23 mouse cellular contexts compared by ENCODE assay signal in genomic region chr8:94962201-94962600, GRCm38 (mm10). TPM values are rescaled to one million over a fixed set of nuclear protein-coding genes. Genes with fewer than 3 reads are reported as not detected.
DNase-seq lines count a peak whose midpoint lies in the region; ATAC-seq and TF ChIP-seq lines count a peak whose summit lies in the region.
"Had no signal": no experiment of that assay in that cellular context is flagged by ENCODE, and none has a peak within 500 bp of the region (broad histone marks: within the 10 kb centered on the region; RNA-seq: fewer than 3 reads in every experiment).

No protein-coding gene starts in this region.

- H3K36me3 ChIP-seq in kidney, adult 2 months (ENCODE audit: control insufficient read depth, insufficient read depth, low read length), result no peaks in the 10 kb centered on the region
- no peaks in the 10 kb centered on the region for H3K36me3 ChIP-seq in kidney, embryonic 15.5 days
- H3K36me3 ChIP-seq in liver, embryonic 15.5 days (replicated peaks), result no peaks in the 10 kb centered on the region
- H3K36me3 ChIP-seq in hindbrain, embryonic 14.5 days (replicated peaks; ENCODE audit: control insufficient read depth, insufficient read depth), result no peaks in the 10 kb centered on the region
- H3K36me3 ChIP-seq: embryonic facial prominence, embryonic 15.5 days; heart, embryonic 15.5 days; neural tube, embryonic 15.5 days had no signal

- DNase-seq in kidney, adult 2 months, result peak; percentile 77
- peak; percentile 67 to 73 for DNase-seq in kidney, postnatal 36 days
- no peak for DNase-seq in layer of hippocampus, adult 9-11 months
- DNase-seq in hindbrain, embryonic 14.5 days (ENCODE audit: low spot score), result no peak
- no peak for DNase-seq in testis, postnatal 14 days (ENCODE audit: low spot score)
- DNase-seq: adrenal gland, postnatal 25 days; cerebellum, adult 11 months; cerebellum, postnatal 14 days; gastrocnemius, postnatal 25 days; heart, adult 2 months; left cerebral cortex, postnatal 4 days; lung, adult 18-20 months; lung, postnatal 14 days; right cerebral cortex, postnatal 25 days; thymus, postnatal 36 days had no signal

- H3K9me3 ChIP-seq in kidney, embryonic 15.5 days (replicated peaks), result no peaks in the 10 kb centered on the region
- no peaks in the 10 kb centered on the region for H3K9me3 ChIP-seq in liver, embryonic 15.5 days (replicated peaks)
- no peaks in the 10 kb centered on the region for H3K9me3 ChIP-seq in hindbrain, embryonic 14.5 days (ENCODE audit: control insufficient read depth, low read length)
- H3K9me3 ChIP-seq: embryonic facial prominence, embryonic 15.5 days; heart, embryonic 15.5 days; neural tube, embryonic 15.5 days had no signal

- no peak overlapping the region for H3K9ac ChIP-seq in kidney, embryonic 15.5 days
- 0 out of 2 replicates have a peak overlapping the region, but pooled peaks have one; percentile 4 for H3K9ac ChIP-seq in liver, embryonic 15.5 days
- H3K9ac ChIP-seq in hindbrain, embryonic 14.5 days, result no peak overlapping the region
- H3K9ac ChIP-seq: embryonic facial prominence, embryonic 15.5 days; heart, embryonic 15.5 days; neural tube, embryonic 15.5 days had no signal

- no peaks in the 10 kb centered on the region for H3K27me3 ChIP-seq in kidney, adult 2 months (replicated peaks; ENCODE audit: control insufficient read depth, insufficient read depth, low read length)
- H3K27me3 ChIP-seq in kidney, embryonic 15.5 days, result no peaks in the 10 kb centered on the region
- no peaks in the 10 kb centered on the region for H3K27me3 ChIP-seq in liver, embryonic 15.5 days
- H3K27me3 ChIP-seq in hindbrain, embryonic 14.5 days (ENCODE audit: control insufficient read depth, insufficient read depth, low read length), result no peaks in the 10 kb centered on the region
- H3K27me3 ChIP-seq: embryonic facial prominence, embryonic 15.5 days; heart, embryonic 15.5 days; neural tube, embryonic 15.5 days had no signal

- no peak for ATAC-seq in kidney, embryonic 15.5 days (replicated peaks; ENCODE audit: low FRiP score)
- 0 out of 2 replicates have a peak, but pooled peaks have one; percentile 3 for ATAC-seq in liver, embryonic 15.5 days (ENCODE audit: insufficient read depth)
- ATAC-seq in hindbrain, embryonic 14.5 days (ENCODE audit: low FRiP score), result no peak
- ATAC-seq: forebrain, embryonic 16.5 days; midbrain, embryonic 16.5 days had no signal

- no peak for TF ChIP-seq CTCF in kidney, adult 2 months (conservative IDR thresholded peaks at IDR 0.05; ENCODE audit: insufficient read depth, insufficient read length, low read depth, low read length)

- no peak overlapping the region for H3K4me3 ChIP-seq in kidney, adult 2 months (ENCODE audit: insufficient read depth, low read depth, low read length)
- H3K4me3 ChIP-seq in kidney, embryonic 15.5 days (replicated peaks), result no peak overlapping the region
- no peak overlapping the region for H3K4me3 ChIP-seq in liver, embryonic 15.5 days (replicated peaks)
- no peak overlapping the region for H3K4me3 ChIP-seq in hindbrain, embryonic 14.5 days (replicated peaks; ENCODE audit: low read length)
- H3K4me3 ChIP-seq: embryonic facial prominence, embryonic 15.5 days; heart, adult 2 months; heart, embryonic 15.5 days; layer of hippocampus, adult 2 months; neural tube, embryonic 15.5 days had no signal

- H3K27ac ChIP-seq in kidney, adult 2 months (ENCODE audit: insufficient read depth, low read depth, low read length), result no peak overlapping the region
- H3K27ac ChIP-seq in kidney, embryonic 15.5 days, result no peak overlapping the region
- H3K27ac ChIP-seq in liver, embryonic 15.5 days (replicated peaks), result peak overlapping the region; percentile 95
- H3K27ac ChIP-seq in hindbrain, embryonic 14.5 days, result no peak overlapping the region
- H3K27ac ChIP-seq: embryonic facial prominence, embryonic 15.5 days; heart, adult 2 months; heart, embryonic 15.5 days; layer of hippocampus, adult 2 months; neural tube, embryonic 15.5 days had no signal

- no peak for TF ChIP-seq POLR2A in kidney, adult 2 months (IDR thresholded peaks at IDR 0.05; ENCODE audit: low read depth, low read length)

- H3K4me1 ChIP-seq in kidney, adult 2 months (ENCODE audit: control insufficient read depth, insufficient read depth, low read length), result peaks cover 21% of the 10 kb centered on the region
- peaks cover 16% of the 10 kb centered on the region for H3K4me1 ChIP-seq in kidney, embryonic 15.5 days
- peaks cover 78% of the 10 kb centered on the region for H3K4me1 ChIP-seq in liver, embryonic 15.5 days (replicated peaks)
- no peaks in the 10 kb centered on the region for H3K4me1 ChIP-seq in hindbrain, embryonic 14.5 days (replicated peaks; ENCODE audit: control insufficient read depth, insufficient read depth, low read length)
- H3K4me1 ChIP-seq: embryonic facial prominence, embryonic 15.5 days; neural tube, embryonic 15.5 days had no signal

- no peak overlapping the region for H3K4me2 ChIP-seq in kidney, embryonic 15.5 days
- H3K4me2 ChIP-seq in liver, embryonic 15.5 days, result no peak overlapping the region
- no peak overlapping the region for H3K4me2 ChIP-seq in hindbrain, embryonic 14.5 days (replicated peaks)
- H3K4me2 ChIP-seq: embryonic facial prominence, embryonic 15.5 days; heart, embryonic 15.5 days; neural tube, embryonic 15.5 days had no signal

- WGBS in kidney, adult 2 months, result 55% methylated on average over 1 of the region's 1 CpGs
- WGBS in kidney, embryonic 15.5 days, result 92% methylated on average over 1 of the region's 1 CpGs
- WGBS in liver, embryonic 15.5 days (ENCODE audit: insufficient replicate concordance), result 79% methylated on average over 1 of the region's 1 CpGs
- 81% methylated on average over 1 of the region's 1 CpGs for WGBS in hindbrain, embryonic 14.5 days

RNA-seq across cellular contexts. Expression of gene Adgrg1, which starts 12.3 kb away (rescaled TPM):
- 342 and 447 TPM in 2 replicates for polyA plus RNA-seq in kidney, adult 2 months (2012; rRNA removed)
- polyA plus RNA-seq in kidney, embryonic 15.5 days (2015; fragmentation: Nextera tagmentation; extraction: Ambion mirVana), result 41.7 and 44.8 TPM in 2 replicates
- 45.2 and 46.1 TPM in 2 replicates for polyA plus RNA-seq in liver, embryonic 15.5 days (2015; fragmentation: Nextera tagmentation; extraction: Ambion mirVana)
- 115 and 123 TPM in 2 replicates for polyA plus RNA-seq in hindbrain, embryonic 14.5 days (2014; fragmentation: Nextera tagmentation; extraction: Ambion mirVana)

RNA-seq across cellular contexts. Expression of gene Adgrg5, which starts 38.7 kb away (rescaled TPM):
- 0.56 and 2.6 TPM in 2 replicates for polyA plus RNA-seq in kidney, adult 2 months (2012; rRNA removed)
- 0.05 and 0.13 TPM in 2 replicates for polyA plus RNA-seq in kidney, embryonic 15.5 days (2015; fragmentation: Nextera tagmentation; extraction: Ambion mirVana)
- polyA plus RNA-seq in liver, embryonic 15.5 days (2015; fragmentation: Nextera tagmentation; extraction: Ambion mirVana), result 0.25 TPM in 2 replicates
- 0.23 and 0.27 TPM in 2 replicates for polyA plus RNA-seq in hindbrain, embryonic 14.5 days (2014; fragmentation: Nextera tagmentation; extraction: Ambion mirVana)
- polyA plus RNA-seq: forebrain, embryonic 16.5 days; midbrain, embryonic 16.5 days had no signal

RNA-seq across cellular contexts. Expression of gene Ccdc102a, which starts 44.3 kb away (rescaled TPM):
- 5.7 and 6.8 TPM in 2 replicates for polyA plus RNA-seq in kidney, adult 2 months (2012; rRNA removed)
- polyA plus RNA-seq in kidney, embryonic 15.5 days (2015; fragmentation: Nextera tagmentation; extraction: Ambion mirVana), result 21.6 and 24.1 TPM in 2 replicates
- polyA plus RNA-seq in liver, embryonic 15.5 days (2015; fragmentation: Nextera tagmentation; extraction: Ambion mirVana), result 2.3 TPM in 2 replicates
- 7.1 and 9.0 TPM in 2 replicates for polyA plus RNA-seq in hindbrain, embryonic 14.5 days (2014; fragmentation: Nextera tagmentation; extraction: Ambion mirVana)

RNA-seq across cellular contexts. Expression of gene Adgrg3, which starts 55.3 kb away (rescaled TPM):
- 9.9 and 12.7 TPM in 2 replicates for polyA plus RNA-seq in kidney, adult 2 months (2012; rRNA removed)
- 4.8 TPM in 2 replicates for polyA plus RNA-seq in kidney, embryonic 15.5 days (2015; fragmentation: Nextera tagmentation; extraction: Ambion mirVana)
- 8.3 and 9.3 TPM in 2 replicates for polyA plus RNA-seq in liver, embryonic 15.5 days (2015; fragmentation: Nextera tagmentation; extraction: Ambion mirVana)
- polyA plus RNA-seq in hindbrain, embryonic 14.5 days (2014; fragmentation: Nextera tagmentation; extraction: Ambion mirVana), result 1.1 and 1.2 TPM in 2 replicates

Comparison
In these comparisons a context has a peak if more than half of its experiments do, and no peak if none do; other contexts are left out.
1. DNase-seq: peak in kidney, adult 2 months (single experiment) and kidney, postnatal 36 days (2 of 2); none in layer of hippocampus, adult 9-11 months (single experiment), hindbrain, embryonic 14.5 days (single experiment) and testis, postnatal 14 days (single experiment).